Mouse (Mus musculus) ES-Bruce4 (cell line): ENCODE results near the gene Nup210l.

Source experiments
- CTCF ChIP-seq: IDR thresholded peaks from one replicate; pipeline ENCODE4 v1.8.1; 2011; ENCODE audit warnings: low read depth, low read length
- POLR2A ChIP-seq: IDR thresholded peaks from one replicate; pipeline ENCODE4 v1.8.1; 2011; ENCODE audit warnings: low read length; ENCODE audit not compliant: insufficient read depth

- no peak for TF ChIP-seq POLR2A
- no peak for TF ChIP-seq CTCF
Observed at GRCm38 (mm10) chr3:90118132-90118790, 14.3 kb downstream of the Nup210l start.
